Mouse (Mus musculus) liver, embryonic 11.5 days (tissue): ENCODE results near the gene Hist2h3b. TPM values are rescaled to one million over a fixed set of nuclear protein-coding genes. Genes with fewer than 3 reads are reported as not detected.
"Not testable (repeated sequence)": the region's sequence is repeated elsewhere in the genome, so short reads cannot be mapped to it uniquely, and the experiment has no call there.

Experiments
- ATAC-seq: fragments of 200-750 bp; cut with Nextera tagmentation; replicated peaks from 2 replicates; pipeline ENCODE4 v1.8.0; 2017; ENCODE audit warnings: moderate number of reproducible peaks, mild to moderate bottlenecking, moderate TSS enrichment, moderate library complexity; ENCODE audit not compliant: low FRiP score
- DNase-seq: peaks from one replicate; pipeline ENCODE4 v3.0.0-alpha.2; 2017; ENCODE audit warnings: low spot score
- H3K27ac ChIP-seq: fragments of 300-500 bp; sonication (generic); 2 replicates; pipeline ENCODE4 v1.5.1; 2014; ENCODE audit warnings: mild to moderate bottlenecking, low read depth, low read length, control low read depth
- H3K27me3 ChIP-seq: fragments of 300-500 bp; sonication (generic); replicated peaks from 2 replicates; pipeline ENCODE4 v1.6.1; 2014; ENCODE audit warnings: low read length, mixed read lengths; ENCODE audit not compliant: control insufficient read depth, insufficient read depth
- H3K36me3 ChIP-seq: fragments of 300-500 bp; sonication (generic); 2 replicates; pipeline ENCODE4 v1.6.1; 2014; ENCODE audit warnings: mild to moderate bottlenecking, low read length, moderate library complexity, mixed read lengths; ENCODE audit not compliant: control insufficient read depth, insufficient read depth
- H3K4me1 ChIP-seq: fragments of 300-500 bp; sonication (generic); replicated peaks from 2 replicates; pipeline ENCODE4 v1.6.1; 2014; ENCODE audit warnings: low read length, mixed read lengths; ENCODE audit not compliant: control insufficient read depth, insufficient read depth
- H3K4me2 ChIP-seq: fragments of 300-500 bp; sonication (generic); 2 replicates; pipeline ENCODE4 v1.6.1; 2014; ENCODE audit warnings: mild to moderate bottlenecking, control low read depth, moderate library complexity
- H3K4me3 ChIP-seq: fragments of 300-500 bp; sonication (generic); 2 replicates; pipeline ENCODE4 v1.5.1; 2014; ENCODE audit warnings: low read depth, low read length, control low read depth
- H3K9ac ChIP-seq: fragments of 300-500 bp; sonication (generic); 2 replicates; pipeline ENCODE4 v1.6.1; 2014; ENCODE audit warnings: low read depth, low read length, control low read depth
- H3K9me3 ChIP-seq: fragments of 300-500 bp; sonication (generic); 2 replicates; pipeline ENCODE4 v1.6.1; 2016; ENCODE audit warnings: low read length, inconsistent platforms, mixed read lengths; ENCODE audit not compliant: control insufficient read depth
- whole genome bisulfite sequencing: fragments of 180-500 bp; shearing (Covaris S2); extraction: QIAGEN DNeasy Blood & Tissue Kit; methylation state at CpG from one replicate; pipeline ENCODE4 v1.1.7; 2014; 5-methylcytosine and 5-hydroxymethylcytosine counted together
- polyA plus RNA-seq: library from polyadenylated mRNA; unstranded; fragments of >200 nt; fragmentation: Nextera tagmentation; extraction: Ambion mirVana; gene quantifications from 2 replicates; pipeline ENCODE4 v1.2.1, GENCODE M21; 2014

Gene Hist2h3b
- polyA plus RNA-seq, 1 experiment from 2014 or later, result 60.2 TPM

GRCm38 (mm10) chr3:96246018-96246417, 22.4 kb upstream of the Hist2h3b start:
- H3K27me3 ChIP-seq, H3K9ac ChIP-seq, H3K4me2 ChIP-seq, H3K9me3 ChIP-seq, H3K36me3 ChIP-seq, DNase-seq, H3K4me3 ChIP-seq: not testable (repeated sequence)
- 0% methylated on average over 10 of the region's 21 CpGs for WGBS
- peaks cover 23% of the 10 kb centered on the region for H3K4me1 ChIP-seq
- peak; percentile 46 for ATAC-seq
- H3K27ac ChIP-seq, result peak overlapping the region; percentile 81

- WGBS, result 2% methylated on average over 12 of the region's 47 CpGs
- peak within 1 kb of the TSS; percentile 85 for H3K4me2 ChIP-seq
- peak within 1 kb of the TSS; percentile 54 for H3K4me3 ChIP-seq
- not testable (repeated sequence) for DNase-seq, H3K27me3 ChIP-seq, H3K36me3 ChIP-seq, H3K9me3 ChIP-seq
- H3K27ac ChIP-seq, result peak within 1 kb of the TSS; percentile 96
- ATAC-seq, result peak; percentile 85
- peaks cover 23% of the 10 kb centered on the region for H3K4me1 ChIP-seq
- peak within 1 kb of the TSS; percentile 78 for H3K9ac ChIP-seq
Measured at GRCm38 (mm10) chr3:96246427-96246856, 22.0 kb upstream of the Hist2h3b start, which contains the start of gene Hist2h3c1. Hist2h3c1 (plus strand) TSS chr3:96246685.

- Histone ChIP-seq H3K4me3 (peak overlapping the region; percentile 54), H3K9me3 (no peaks in the 10 kb centered on the region), H3K4me2 (peak overlapping the region; percentile 85), H3K4me1 (peaks cover 20% of the 10 kb centered on the region), H3K9ac (peak overlapping the region; percentile 78), H3K36me3 (no peaks in the 10 kb centered on the region), H3K27ac (peak overlapping the region; percentile 96), H3K27me3 (no peaks in the 10 kb centered on the region)
- ATAC-seq (no peak), DNase-seq (no peak)
- WGBS, result 4% methylated on average over 11 of the region's 11 CpGs
Measured at GRCm38 (mm10) chr3:96247356-96248140, 20.9 kb upstream of the Hist2h3b start.

GRCm38 (mm10) chr3:96248141-96249033, 20.1 kb upstream of the Hist2h3b start:
- no peak for DNase-seq
- peaks cover 20% of the 10 kb centered on the region for H3K4me1 ChIP-seq
- H3K27ac ChIP-seq, result peak overlapping the region; percentile 96

GRCm38 (mm10) chr3:96249034-96249345, 19.5 kb upstream of the Hist2h3b start:
- DNase-seq, result peak; percentile 49
- H3K9ac ChIP-seq, result peak overlapping the region; percentile 42
- no peak for ATAC-seq
- no peaks in the 10 kb centered on the region for H3K36me3 ChIP-seq
- H3K4me3 ChIP-seq, result peak overlapping the region; percentile 25
- 60% methylated on average over 4 of the region's 4 CpGs for WGBS
- H3K27ac ChIP-seq, result peak overlapping the region; percentile 96; the same call in 1 of the 2 replicates
- no peaks in the 10 kb centered on the region for H3K27me3 ChIP-seq
- no peaks in the 10 kb centered on the region for H3K9me3 ChIP-seq
- H3K4me1 ChIP-seq, result peaks cover 15% of the 10 kb centered on the region
- H3K4me2 ChIP-seq, result peak overlapping the region; percentile 85

More at GRCm38 (mm10) chr3:96248141-96249033, 20.1 kb upstream of the Hist2h3b start:
- no peaks in the 10 kb centered on the region for H3K36me3 ChIP-seq
- ATAC-seq, result no peak
- peak overlapping the region; percentile 54 for H3K4me3 ChIP-seq
- H3K9me3 ChIP-seq, result no peaks in the 10 kb centered on the region
- peak overlapping the region; percentile 42 for H3K9ac ChIP-seq
- peak overlapping the region; percentile 85 for H3K4me2 ChIP-seq
- H3K27me3 ChIP-seq, result no peaks in the 10 kb centered on the region
- 51% methylated on average over 6 of the region's 6 CpGs for WGBS

- ATAC-seq (no peak), DNase-seq (no peak)
- H3K4me1 ChIP-seq, result peaks cover 18% of the 10 kb centered on the region
- no peaks in the 10 kb centered on the region for H3K36me3 ChIP-seq
- no peaks in the 10 kb centered on the region for H3K9me3 ChIP-seq
- H3K4me3 ChIP-seq, result no peak overlapping the region
- no peak overlapping the region for H3K27ac ChIP-seq
- no peak overlapping the region for H3K4me2 ChIP-seq
- no peak overlapping the region for H3K9ac ChIP-seq
- no peaks in the 10 kb centered on the region for H3K27me3 ChIP-seq
- WGBS, result 58% methylated on average over 3 of the region's 3 CpGs
Measured at GRCm38 (mm10) chr3:96250890-96251289, 17.6 kb upstream of the Hist2h3b start.

GRCm38 (mm10) chr3:96251787-96252186, 16.7 kb upstream of the Hist2h3b start:
- ATAC-seq, result no peak
- Histone ChIP-seq H3K4me1 (peaks cover 24% of the 10 kb centered on the region), H3K36me3 (no peaks in the 10 kb centered on the region), H3K27ac (no peak overlapping the region), H3K9ac (no peak overlapping the region), H3K9me3 (no peaks in the 10 kb centered on the region), H3K4me3 (no peak overlapping the region), H3K4me2 (no peak overlapping the region), H3K27me3 (no peaks in the 10 kb centered on the region)
- WGBS, result 84% methylated on average over 3 of the region's 3 CpGs
- no peak for DNase-seq

- no peaks in the 10 kb centered on the region for H3K27me3 ChIP-seq
- peak overlapping the region; percentile 46 for H3K4me2 ChIP-seq
- H3K4me1 ChIP-seq, result peaks cover 15% of the 10 kb centered on the region; the same call in 1 of the 2 replicates
- peak overlapping the region; percentile 58 for H3K9ac ChIP-seq
- H3K4me3 ChIP-seq, result 0 out of 2 replicates have a peak overlapping the region, but pooled peaks have one; percentile 8
- ATAC-seq (peak; percentile 95), DNase-seq (no peak)
- H3K9me3 ChIP-seq, result no peaks in the 10 kb centered on the region
- 28% methylated on average over 10 of the region's 10 CpGs for WGBS
- peak overlapping the region; percentile 70; the same call in 1 of the 2 replicates for H3K27ac ChIP-seq
- no peaks in the 10 kb centered on the region for H3K36me3 ChIP-seq
Measured at GRCm38 (mm10) chr3:96254683-96255355, 13.6 kb upstream of the Hist2h3b start.
